Mouse (Mus musculus) embryonic facial prominence, embryonic 11.5 days (tissue): Measurements from ENCODE around the gene Aff1. TPM values are rescaled to one million over a fixed set of nuclear protein-coding genes. Genes with fewer than 3 reads are reported as not detected.

Experiments
- ATAC-seq: fragments of 200-750 bp; cut with Nextera tagmentation; replicated peaks from 2 replicates; pipeline ENCODE4 v1.8.0; 2017; ENCODE audit warnings: low read depth; ENCODE audit not compliant: insufficient number of reproducible peaks, low FRiP score, low TSS enrichment
- DNase-seq: peaks from one replicate; pipeline ENCODE4 v3.0.0-alpha.2; 2015; ENCODE audit warnings: low spot score
- H3K27ac ChIP-seq: fragments of 300-500 bp; sonication (generic); replicated peaks from 2 replicates; pipeline ENCODE4 v1.5.1; 2014; ENCODE audit warnings: mild to moderate bottlenecking, low read depth, low read length, control low read depth
- H3K27me3 ChIP-seq: fragments of 300-500 bp; sonication (generic); 2 replicates; pipeline ENCODE4 v1.6.1; 2014; ENCODE audit warnings: mild to moderate bottlenecking, low read length, moderate library complexity, mixed read lengths; ENCODE audit not compliant: control insufficient read depth, insufficient read depth
- H3K36me3 ChIP-seq: fragments of 300-500 bp; sonication (generic); replicated peaks from 2 replicates; pipeline ENCODE4 v1.6.1; 2014; ENCODE audit warnings: low read depth, mild to moderate bottlenecking, low read length, moderate library complexity, mixed read lengths; ENCODE audit not compliant: control insufficient read depth, insufficient read depth
- H3K4me1 ChIP-seq: fragments of 300-500 bp; sonication (generic); 2 replicates; pipeline ENCODE4 v1.6.1; 2014; ENCODE audit warnings: low read length, mixed read lengths; ENCODE audit not compliant: control insufficient read depth, insufficient read depth
- H3K4me2 ChIP-seq: fragments of 300-500 bp; sonication (generic); 2 replicates; pipeline ENCODE4 v1.6.1; 2014; ENCODE audit warnings: low read depth, mild to moderate bottlenecking, control low read depth, low read length, moderate library complexity
- H3K4me3 ChIP-seq: fragments of 300-500 bp; sonication (generic); 2 replicates; pipeline ENCODE4 v1.5.1; 2014; ENCODE audit warnings: low read depth, low read length, control low read depth
- H3K9ac ChIP-seq: fragments of 300-500 bp; sonication (generic); replicated peaks from 2 replicates; pipeline ENCODE4 v1.6.1; 2014; ENCODE audit warnings: mild to moderate bottlenecking, control low read depth, low read length
- H3K9me3 ChIP-seq: fragments of 300-500 bp; sonication (generic); replicated peaks from 2 replicates; pipeline ENCODE4 v1.6.1; 2016; ENCODE audit warnings: mild to moderate bottlenecking, low read length, inconsistent platforms, mixed read lengths; ENCODE audit not compliant: control insufficient read depth
- WGBS: fragments of 180-500 bp; shearing (Covaris S2); extraction: QIAGEN DNeasy Blood & Tissue Kit; methylation state at CpG from one replicate; pipeline ENCODE4 v1.1.7; 2014; 5-methylcytosine and 5-hydroxymethylcytosine counted together
- polyA plus RNA-seq: library from polyadenylated mRNA; unstranded; fragments of >200 nt; fragmentation: Nextera tagmentation; extraction: Ambion mirVana; gene quantifications from 2 replicates; pipeline ENCODE4 v1.2.1, GENCODE M21; 2014

Gene Aff1
- polyA plus RNA-seq, 1 experiment from 2014 or later: 6.1 TPM

- H3K4me1 ChIP-seq: no peaks in the 10 kb centered on the region
- no peak for ATAC-seq
- no peak for DNase-seq
- no peaks in the 10 kb centered on the region for H3K27me3 ChIP-seq
- 86% methylated on average over 15 of the region's 15 CpGs for WGBS
- no peaks in the 10 kb centered on the region for H3K9me3 ChIP-seq
- H3K27ac ChIP-seq: no peak overlapping the region
- H3K4me3 ChIP-seq: no peak overlapping the region
- H3K36me3 ChIP-seq: no peaks in the 10 kb centered on the region
- H3K9ac ChIP-seq: no peak overlapping the region
- no peak overlapping the region for H3K4me2 ChIP-seq
Measured at GRCm38 (mm10) chr5:103835471-103836147, 143.4 kb downstream of the Aff1 start.

GRCm38 (mm10) chr5:103836148-103836784 lies 144.1 kb downstream of the Aff1 start:
- no peaks in the 10 kb centered on the region for H3K36me3 ChIP-seq
- H3K27me3 ChIP-seq: no peaks in the 10 kb centered on the region
- no peak overlapping the region for H3K9ac ChIP-seq
- H3K4me2 ChIP-seq: no peak overlapping the region
- no peaks in the 10 kb centered on the region for H3K9me3 ChIP-seq
- WGBS: 64% methylated on average over 10 of the region's 11 CpGs
- no peak overlapping the region for H3K4me3 ChIP-seq
- H3K4me1 ChIP-seq: no peaks in the 10 kb centered on the region
- no peak overlapping the region for H3K27ac ChIP-seq
- no peak for ATAC-seq
- DNase-seq: no peak

- no peaks in the 10 kb centered on the region for H3K9me3 ChIP-seq
- H3K4me2 ChIP-seq: no peak overlapping the region
- H3K27me3 ChIP-seq: no peaks in the 10 kb centered on the region
- 90% methylated on average over 15 of the region's 15 CpGs for WGBS
- no peak overlapping the region for H3K27ac ChIP-seq
- no peak for DNase-seq
- H3K9ac ChIP-seq: no peak overlapping the region
- no peak for ATAC-seq
- no peaks in the 10 kb centered on the region for H3K36me3 ChIP-seq
- H3K4me3 ChIP-seq: no peak overlapping the region
- no peaks in the 10 kb centered on the region for H3K4me1 ChIP-seq
Measured at GRCm38 (mm10) chr5:103838550-103839264, 146.5 kb downstream of the Aff1 start.

- no peak overlapping the region for H3K4me2 ChIP-seq
- no peaks in the 10 kb centered on the region for H3K27me3 ChIP-seq
- no peak overlapping the region for H3K4me3 ChIP-seq
- DNase-seq: no peak
- H3K9ac ChIP-seq: no peak overlapping the region
- H3K36me3 ChIP-seq: no peaks in the 10 kb centered on the region
- no peak overlapping the region for H3K27ac ChIP-seq
- ATAC-seq: no peak
- 85% methylated on average over 3 of the region's 3 CpGs for WGBS
- H3K9me3 ChIP-seq: no peaks in the 10 kb centered on the region
- no peaks in the 10 kb centered on the region for H3K4me1 ChIP-seq
Measured at GRCm38 (mm10) chr5:103839265-103839626, 147.1 kb downstream of the Aff1 start.

- Histone ChIP-seq H3K4me2 (no peak overlapping the region), H3K27me3 (no peaks in the 10 kb centered on the region), H3K9ac (no peak overlapping the region), H3K36me3 (no peaks in the 10 kb centered on the region), H3K4me3 (no peak overlapping the region), H3K4me1 (peaks cover 9% of the 10 kb centered on the region), H3K9me3 (no peaks in the 10 kb centered on the region), H3K27ac (no peak overlapping the region)
- ATAC-seq (no peak), DNase-seq (peak; percentile 68)
- 41% methylated on average over 1 of the region's 1 CpGs for WGBS
Measured at GRCm38 (mm10) chr5:103843938-103844337, 151.8 kb downstream of the Aff1 start.

- peak; percentile 79 for DNase-seq
- Histone ChIP-seq H3K27ac (no peak overlapping the region), H3K36me3 (no peaks in the 10 kb centered on the region), H3K9ac (peak overlapping the region; percentile 13; the same call in 1 of the 2 replicates), H3K9me3 (no peaks in the 10 kb centered on the region), H3K4me3 (no peak overlapping the region), H3K4me1 (peaks cover 9% of the 10 kb centered on the region), H3K27me3 (no peaks in the 10 kb centered on the region), H3K4me2 (no peak overlapping the region)
- peak; percentile 47 for ATAC-seq
- 40% methylated on average over 19 of the region's 19 CpGs for WGBS
Measured at GRCm38 (mm10) chr5:103845418-103846153, 153.4 kb downstream of the Aff1 start.

- Histone ChIP-seq H3K9me3 (no peaks in the 10 kb centered on the region), H3K36me3 (no peaks in the 10 kb centered on the region), H3K4me1 (peaks cover 9% of the 10 kb centered on the region), H3K27ac (no peak overlapping the region), H3K4me3 (no peak overlapping the region), H3K9ac (no peak overlapping the region), H3K27me3 (no peaks in the 10 kb centered on the region), H3K4me2 (no peak overlapping the region)
- WGBS: 74% methylated on average over 10 of the region's 10 CpGs
- peak; percentile 5; the same call in 1 of the 2 replicates for ATAC-seq
- no peak for DNase-seq
Measured at GRCm38 (mm10) chr5:103846154-103846551, 154.0 kb downstream of the Aff1 start.
